Mouse (Mus musculus) layer of hippocampus, adult 2 months (tissue): ENCODE results near the gene Cntnap2. TPM values are rescaled to one million over a fixed set of nuclear protein-coding genes. Genes with fewer than 3 reads are reported as not detected.
"Not testable (repeated sequence)": the region's sequence is repeated elsewhere in the genome, so short reads cannot be mapped to it uniquely, and the experiment has no call there.

Experiments
- DNase-seq, 2 experiments: peaks; one replicate each; pipeline ENCODE4 v3.0.0; 2022; ENCODE audit warnings: low spot score in 2 of 2
- H3K27ac ChIP-seq: fragments of 200-600 bp; 2 replicates; pipeline ENCODE4 v1.8.1; 2022
- H3K4me3 ChIP-seq: fragments of 200-600 bp; 2 replicates; pipeline ENCODE4 v1.8.1; 2022; ENCODE audit warnings: mild to moderate bottlenecking
- CTCF ChIP-seq: fragments of 200-600 bp; conservative IDR thresholded peaks from 2 replicates; pipeline ENCODE4 v1.8.1; 2022; ENCODE audit warnings: antibody characterized with exemption, mild to moderate bottlenecking, moderate library complexity
- total RNA-seq, 2 experiments: library from RNA; stranded (reverse); gene quantifications; 2 replicates each; pipeline ENCODE4 v1.2.3; 2021

The Cntnap2 gene
- total RNA-seq, 2 experiments from 2014 or later, result 126 to 147 TPM

DNA sequence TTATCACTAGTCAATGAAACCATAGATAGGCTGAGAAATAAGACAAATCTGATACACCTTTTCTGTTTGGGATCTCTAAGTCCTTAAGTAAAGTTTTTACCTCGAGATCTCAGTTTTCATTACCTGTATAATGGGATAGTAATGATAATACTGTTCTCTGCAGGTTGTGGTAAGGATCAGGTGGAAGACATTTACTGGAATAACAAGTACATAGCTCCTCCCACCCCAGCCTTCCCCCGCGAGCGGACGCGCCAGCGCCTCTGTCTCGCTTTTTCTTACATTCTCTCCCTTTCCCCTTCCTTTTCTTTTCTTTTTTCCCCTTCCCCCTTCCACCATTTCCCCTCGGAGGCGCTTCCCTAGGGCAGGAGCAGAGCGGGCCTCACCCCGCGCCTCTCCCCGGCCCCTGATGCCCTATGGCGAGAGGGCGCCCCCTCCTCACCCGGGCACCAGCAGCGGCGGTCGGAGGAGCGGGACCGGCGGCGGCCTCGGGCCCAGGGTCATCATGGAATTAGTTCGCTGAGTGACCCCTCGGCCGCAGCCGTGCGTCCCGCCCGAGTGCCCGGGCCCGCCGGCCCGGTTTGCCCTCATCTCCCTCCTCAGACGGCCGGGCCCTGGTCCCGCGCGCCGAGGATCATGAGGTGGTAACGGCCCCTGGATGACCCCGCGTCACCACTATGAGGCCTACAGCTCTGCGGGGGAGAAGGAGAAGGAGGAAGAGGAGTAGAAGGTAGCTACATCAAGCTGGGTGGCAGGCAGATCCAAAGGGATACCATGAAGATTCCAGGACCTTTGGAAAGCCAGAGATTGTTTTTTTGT lies 1985.4 kb downstream of the Cntnap2 start:
- H3K27ac ChIP-seq, result no peak overlapping the region
- H3K4me3 ChIP-seq, result peak overlapping the region; percentile 42
- DNase-seq, result no peak
- no peak for TF ChIP-seq CTCF

DNA sequence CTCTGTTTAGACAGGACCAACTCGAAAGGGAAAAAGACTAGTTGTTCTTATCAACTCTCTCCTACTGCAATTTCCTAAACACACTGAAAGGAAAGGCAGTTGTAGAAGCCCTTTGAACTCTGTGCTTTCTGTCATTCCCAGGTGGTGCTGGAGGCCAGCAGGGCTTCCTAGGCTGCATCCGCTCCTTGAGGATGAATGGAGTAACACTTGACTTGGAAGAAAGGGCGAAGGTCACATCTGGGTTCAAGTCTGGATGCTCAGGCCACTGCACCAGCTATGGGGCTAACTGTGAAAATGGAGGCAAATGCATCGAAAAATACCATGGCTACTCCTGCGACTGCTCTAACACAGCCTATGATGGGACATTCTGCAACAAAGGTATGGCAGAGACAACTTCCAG lies 1989.9 kb downstream of the Cntnap2 start:
- DNase-seq, result no peak
- H3K4me3 ChIP-seq, result no peak overlapping the region
- H3K27ac ChIP-seq, result no peak overlapping the region
- no peak for TF ChIP-seq CTCF

GRCm38 (mm10) chr6:47050319-47051222 lies 1991.4 kb downstream of the Cntnap2 start:
- DNase-seq, result no peak
- Histone ChIP-seq H3K4me3 (no peak overlapping the region), H3K27ac (no peak overlapping the region)
- no peak for TF ChIP-seq CTCF

DNA sequence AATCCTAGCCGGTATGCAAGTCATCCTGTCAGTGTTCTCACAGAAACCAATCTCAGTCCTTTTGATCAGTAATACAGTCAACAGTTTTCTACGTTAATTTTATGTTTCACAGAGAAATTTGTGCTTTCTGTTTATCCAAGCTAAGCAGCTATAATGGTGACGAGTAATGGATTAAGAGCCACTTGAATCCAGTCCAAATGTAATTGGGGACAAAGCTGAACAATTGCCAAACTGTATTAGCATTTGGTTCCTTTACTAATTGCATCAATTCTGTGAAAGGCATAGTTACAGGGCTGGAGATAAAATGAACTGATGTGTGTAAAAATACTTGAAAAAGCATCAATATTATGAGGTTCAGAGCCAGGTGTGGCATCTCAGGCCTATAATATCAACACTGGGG lies 2002.2 kb downstream of the Cntnap2 start:
- H3K27ac ChIP-seq, result no peak overlapping the region
- TF ChIP-seq CTCF, result no peak
- H3K4me3 ChIP-seq, result no peak overlapping the region
- no peak for DNase-seq

GRCm38 (mm10) chr6:47089998-47090397 lies 2030.8 kb downstream of the Cntnap2 start:
- no peak for TF ChIP-seq CTCF
- DNase-seq, result no peak
- no peak overlapping the region for H3K4me3 ChIP-seq
- no peak overlapping the region for H3K27ac ChIP-seq

- no peak for DNase-seq
- TF ChIP-seq CTCF, result no peak
These were observed 2045.8 kb downstream of the Cntnap2 start for GRCm38 (mm10) chr6:47104951-47105350.

DNA sequence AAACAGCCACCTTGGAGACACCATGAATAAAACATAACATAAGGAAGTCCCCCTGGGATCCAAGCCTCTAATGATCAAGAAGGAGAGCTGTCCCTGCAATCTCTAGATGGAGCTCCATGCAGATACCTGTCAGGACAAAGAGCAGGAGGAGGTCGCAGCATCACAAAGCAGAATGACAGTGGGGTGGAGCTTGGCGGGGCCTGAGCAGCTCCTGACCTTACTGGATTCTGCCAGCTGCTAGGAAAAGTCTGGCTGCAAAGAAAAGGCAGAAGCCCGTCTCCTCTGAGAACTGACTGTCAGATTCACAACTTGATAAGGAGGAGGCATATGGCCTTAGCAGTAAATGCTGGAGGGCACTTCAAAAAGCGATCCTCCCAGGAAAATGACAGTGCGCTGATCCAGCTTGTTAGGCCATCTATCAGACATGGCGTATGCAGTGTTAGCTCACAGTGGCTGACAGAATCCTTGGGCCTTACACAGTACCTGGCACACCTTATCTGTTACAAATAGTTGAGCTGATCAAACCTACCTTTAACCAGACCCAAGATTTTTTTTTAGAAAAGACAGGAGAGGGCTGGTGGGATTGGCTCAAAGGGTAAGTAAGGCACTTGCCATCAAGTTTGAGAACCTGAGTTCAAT lies 2050.5 kb downstream of the Cntnap2 start:
- H3K4me3 ChIP-seq, result no peak overlapping the region
- TF ChIP-seq CTCF, result no peak
- no peak overlapping the region for H3K27ac ChIP-seq
- DNase-seq, result no peak

More at GRCm38 (mm10) chr6:47104951-47105350, 2045.8 kb downstream of the Cntnap2 start:
- Histone ChIP-seq H3K27ac (no peak overlapping the region), H3K4me3 (no peak overlapping the region)

DNA sequence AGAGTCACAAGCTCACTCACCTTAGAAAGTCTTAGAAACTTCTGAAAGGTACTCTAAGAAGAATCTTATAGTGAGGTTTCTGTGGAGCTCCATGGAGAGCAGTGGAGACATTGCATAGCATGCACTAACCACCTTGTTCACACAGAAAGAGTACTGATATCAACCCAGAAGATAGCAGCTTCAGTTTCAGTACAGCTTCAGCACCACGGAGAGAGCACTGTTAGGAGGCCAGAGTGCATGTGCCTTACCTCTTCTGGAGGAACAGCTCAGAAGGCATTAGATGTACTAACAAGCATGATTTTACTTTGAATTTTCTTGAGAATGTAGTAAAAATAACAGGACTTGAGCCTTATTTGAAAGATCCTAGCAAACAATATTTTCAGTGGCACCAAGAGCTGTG lies 2074.9 kb downstream of the Cntnap2 start:
- DNase-seq, H3K27ac ChIP-seq, H3K4me3 ChIP-seq: not testable (repeated sequence)

DNA sequence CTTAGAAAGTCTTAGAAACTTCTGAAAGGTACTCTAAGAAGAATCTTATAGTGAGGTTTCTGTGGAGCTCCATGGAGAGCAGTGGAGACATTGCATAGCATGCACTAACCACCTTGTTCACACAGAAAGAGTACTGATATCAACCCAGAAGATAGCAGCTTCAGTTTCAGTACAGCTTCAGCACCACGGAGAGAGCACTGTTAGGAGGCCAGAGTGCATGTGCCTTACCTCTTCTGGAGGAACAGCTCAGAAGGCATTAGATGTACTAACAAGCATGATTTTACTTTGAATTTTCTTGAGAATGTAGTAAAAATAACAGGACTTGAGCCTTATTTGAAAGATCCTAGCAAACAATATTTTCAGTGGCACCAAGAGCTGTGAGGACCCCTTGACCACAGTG lies 2093.9 kb downstream of the Cntnap2 start:
- H3K4me3 ChIP-seq, H3K27ac ChIP-seq, DNase-seq: not testable (repeated sequence)

GRCm38 (mm10) chr6:47174580-47175294 lies 2115.6 kb downstream of the Cntnap2 start:
- DNase-seq, H3K27ac ChIP-seq, H3K4me3 ChIP-seq: not testable (repeated sequence)

DNA sequence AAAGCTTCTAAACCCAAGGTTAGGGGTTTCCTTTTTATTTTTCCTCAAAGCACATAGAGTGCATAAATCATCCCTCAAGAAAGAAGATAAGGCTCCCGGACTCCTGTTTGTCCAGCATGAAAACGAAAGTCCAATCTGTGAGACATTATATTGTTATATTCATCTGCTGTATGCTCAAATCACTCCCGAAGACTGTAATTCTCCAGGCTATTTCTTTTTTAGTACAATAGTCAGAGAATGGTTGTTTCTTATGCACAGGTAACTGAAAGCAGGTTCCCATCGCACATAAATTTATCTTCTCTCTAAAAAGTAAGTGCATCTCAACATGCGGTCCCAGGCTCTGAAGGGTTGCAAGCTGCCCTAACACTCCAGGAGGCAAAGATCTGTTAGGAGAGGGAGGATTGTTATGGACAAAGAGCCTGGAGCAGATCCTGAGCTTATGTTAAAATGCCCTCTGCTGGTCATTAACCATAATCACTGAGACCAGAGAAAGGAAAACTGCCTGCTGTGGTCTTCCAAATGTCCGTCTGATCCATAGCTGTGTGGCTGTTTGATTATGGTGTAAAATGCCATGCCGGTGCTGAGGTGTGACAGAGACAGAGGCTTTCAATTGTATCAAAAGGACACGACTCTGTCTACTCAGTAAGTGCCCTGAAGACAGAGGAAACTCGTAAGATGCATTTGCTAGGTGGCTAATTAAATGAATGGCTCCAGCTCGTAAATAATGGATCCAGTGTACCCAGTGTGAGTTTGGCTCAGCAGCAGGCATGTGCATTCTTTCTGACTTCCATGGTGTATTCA lies 2116.4 kb downstream of the Cntnap2 start:
- TF ChIP-seq CTCF, result peak; percentile 74
- not testable (repeated sequence) for H3K4me3 ChIP-seq, H3K27ac ChIP-seq
- peak in 1 of 2 experiments; percentile 34 for DNase-seq

DNA sequence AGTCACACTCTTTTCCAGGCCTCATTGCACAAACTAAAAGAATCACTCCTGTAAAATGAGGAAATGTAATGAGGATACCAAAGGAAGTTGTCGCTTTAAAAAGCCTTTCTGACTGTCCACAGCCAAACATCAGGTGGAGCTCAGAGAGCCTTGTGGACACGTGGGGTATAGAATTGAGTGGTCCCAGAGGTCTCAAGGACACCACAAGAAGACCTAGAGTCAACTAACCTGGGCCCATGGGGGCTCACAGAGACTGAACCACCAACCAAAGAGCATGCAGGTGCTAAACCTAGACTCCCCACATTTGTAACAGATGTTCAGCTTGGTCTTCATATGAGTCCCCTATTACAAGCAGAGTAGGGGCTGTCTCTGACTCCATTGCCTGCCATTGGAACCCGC lies 2117.0 kb downstream of the Cntnap2 start:
- not testable (repeated sequence) for H3K27ac ChIP-seq, H3K4me3 ChIP-seq, DNase-seq

GRCm38 (mm10) chr6:47181372-47181771 lies 2122.2 kb downstream of the Cntnap2 start:
- H3K4me3 ChIP-seq, H3K27ac ChIP-seq, DNase-seq: not testable (repeated sequence)
